Mouse (Mus musculus): ENCODE results near the gene Tktl2.

Gene Tktl2

DNA sequence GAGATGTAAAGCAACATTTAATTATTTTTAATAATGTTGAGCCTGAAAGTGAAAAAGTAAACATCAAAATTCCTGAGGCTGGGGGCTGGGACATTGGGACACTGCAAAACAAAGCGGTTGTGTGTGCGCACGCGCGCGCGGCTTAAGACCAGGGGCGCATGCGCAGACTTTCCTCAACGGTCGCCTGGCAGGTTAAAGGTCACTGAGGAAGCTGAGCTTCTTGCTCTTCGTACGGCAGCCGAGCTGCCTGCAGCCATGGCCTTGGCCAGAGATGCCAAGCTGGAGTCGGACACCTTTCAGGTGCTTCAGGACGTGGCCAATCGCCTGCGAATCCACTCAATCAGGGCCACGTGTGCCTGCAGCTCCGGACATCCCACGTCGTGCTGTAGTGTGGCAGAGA, at the start of gene Tktl2:
Tktl2 (plus strand) TSS at position 220 of the 400 bp plus-strand sequence.
- in situ Hi-C loops (cut with MseI, MboI): no loop called here

DNA sequence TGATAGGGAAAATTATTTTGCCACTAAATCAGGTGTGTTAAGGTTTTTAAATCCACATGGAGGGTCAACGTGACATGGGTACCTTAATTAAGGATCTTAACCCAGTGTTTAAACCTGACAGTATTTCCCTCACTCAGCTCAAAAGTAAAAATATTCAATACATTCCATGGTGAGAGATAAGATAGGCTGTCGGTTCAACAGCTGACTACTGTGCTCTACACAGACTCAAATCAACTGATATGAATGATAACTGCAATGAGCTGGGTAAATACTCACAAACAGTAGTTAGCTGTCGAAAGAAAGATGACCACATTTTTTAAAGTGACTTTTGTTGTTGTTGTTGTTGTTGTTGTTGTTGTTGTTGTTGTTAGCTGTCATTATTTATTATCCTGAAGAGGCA, 41.7 kb upstream of the Tktl2 start:
- in situ Hi-C loops (cut with MseI, MboI): no loop called here

DNA sequence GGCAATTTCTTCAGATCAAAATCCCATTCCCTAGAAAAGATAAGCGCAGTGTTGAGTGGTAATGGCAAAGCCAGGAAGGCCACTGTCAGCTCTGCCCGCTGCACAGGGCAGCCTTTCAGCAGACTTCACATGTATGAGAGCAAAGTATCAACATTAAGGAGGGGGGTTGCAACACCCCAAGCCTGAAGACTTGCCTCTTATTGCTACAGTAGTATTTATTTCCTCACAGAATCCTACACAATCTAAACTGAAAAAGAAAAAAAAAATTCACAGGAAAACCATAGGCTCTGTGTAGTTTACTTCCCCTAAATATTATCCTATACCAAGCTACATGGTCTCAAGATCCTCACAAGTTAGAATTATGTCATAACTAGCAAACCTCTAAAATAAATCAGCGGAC, 34.7 kb upstream of the Tktl2 start:
- in situ Hi-C loops (cut with MseI, MboI): no loop called here

DNA sequence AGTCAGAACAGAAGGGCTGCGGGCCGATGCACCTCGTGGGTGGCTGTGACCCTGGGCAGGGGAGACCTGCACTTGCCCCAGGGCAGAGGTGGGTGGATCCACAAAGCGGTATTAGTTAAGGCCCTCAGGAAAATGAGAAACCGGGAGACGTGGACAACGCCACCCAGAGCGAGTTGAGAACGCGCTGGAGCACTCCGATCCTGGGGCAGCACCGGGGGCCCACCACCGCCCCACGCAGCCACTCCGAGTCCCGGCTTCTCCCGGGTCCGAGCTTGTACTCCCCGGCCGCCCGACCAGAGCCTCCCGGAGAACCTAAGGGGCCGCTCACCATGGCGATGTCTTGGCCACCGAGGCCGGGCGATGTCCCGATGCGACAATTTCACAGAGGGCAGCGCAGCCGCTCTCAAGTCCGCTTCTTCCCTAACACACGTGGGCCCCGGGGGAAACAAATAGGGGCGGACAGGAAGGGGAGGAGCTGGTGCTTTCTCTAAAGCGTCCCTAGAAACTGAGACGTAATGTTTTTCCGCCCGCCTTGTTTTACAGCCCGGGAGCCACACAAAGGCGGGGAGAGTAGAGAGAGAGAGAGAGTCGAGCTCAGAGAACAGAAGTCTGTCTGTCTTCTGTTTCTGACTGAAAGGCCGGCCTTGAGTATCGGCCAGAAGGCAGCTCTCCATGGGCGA, 25.3 kb upstream of the Tktl2 start, which contains the start of gene Tma16:
Tma16 (minus strand) TSS at position 447 of the 680 bp plus-strand sequence.
- in situ Hi-C loops (cut with MseI, MboI): no loop called here

DNA sequence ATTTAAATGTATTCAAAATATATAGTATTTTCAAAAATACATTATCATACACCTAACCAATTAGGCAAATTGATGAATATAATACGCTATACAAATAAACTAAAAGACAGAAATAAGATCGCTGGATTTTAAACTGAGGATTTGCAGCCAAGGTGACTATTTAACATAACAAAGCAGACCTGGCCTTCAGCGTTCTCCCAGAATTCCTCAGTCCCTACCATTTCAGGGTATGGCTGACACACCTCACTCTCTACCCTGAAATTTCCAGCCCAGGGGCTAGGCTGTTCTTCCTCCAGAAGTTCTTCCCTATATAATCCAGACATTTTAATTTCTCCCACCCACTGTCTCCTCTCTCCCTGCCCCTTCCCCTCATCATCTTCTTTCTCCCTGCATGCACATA, 23.0 kb upstream of the Tktl2 start:
- in situ Hi-C loops (cut with MseI, MboI): no loop called here

DNA sequence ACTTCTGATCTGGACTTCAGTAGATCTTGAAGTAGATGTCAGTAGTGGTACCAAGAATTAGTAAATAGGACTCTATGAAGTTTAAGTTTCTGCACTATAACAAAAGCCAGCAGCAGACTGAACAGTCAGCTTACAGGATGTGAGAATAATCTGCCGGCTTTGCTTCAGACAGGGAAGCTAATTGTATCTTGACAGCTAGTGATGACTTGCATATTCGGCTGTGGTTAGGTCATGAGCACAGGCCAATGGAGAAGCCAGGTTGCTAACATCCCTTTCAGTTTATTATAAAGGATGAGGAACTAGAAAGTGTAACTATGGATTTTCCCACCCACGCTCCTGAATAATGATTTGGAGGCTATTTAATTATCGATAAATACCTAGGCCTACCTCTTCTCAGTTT, 20.9 kb upstream of the Tktl2 start:
- in situ Hi-C loops (cut with MseI, MboI): loop anchor here in 1 of 2 experiments (5.0 kb wide), 1 partner anchor 33 kb away; no protein-coding TSS in a partner anchor

DNA sequence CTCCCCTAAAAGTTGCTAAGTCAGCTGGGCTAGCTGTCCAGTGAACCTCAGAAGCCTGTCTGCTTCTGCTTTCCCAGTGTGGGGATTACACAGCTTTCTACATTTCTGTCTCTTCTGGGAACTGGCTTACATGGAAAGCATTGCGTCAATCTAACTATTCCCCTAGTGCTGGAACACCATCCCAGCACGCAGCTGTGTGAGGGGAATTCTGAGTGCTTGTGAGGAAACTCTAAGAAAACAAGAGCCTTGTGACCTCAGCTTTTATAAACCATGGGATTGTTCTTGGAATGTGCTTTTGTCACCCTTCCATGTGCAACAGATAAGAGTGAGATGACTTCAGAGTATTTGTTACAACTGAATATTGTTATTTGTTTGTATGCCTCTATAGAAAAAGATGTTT, 17.1 kb upstream of the Tktl2 start:
- in situ Hi-C loops (cut with MseI, MboI): loop anchor here in 1 of 2 experiments (5.0 kb wide), 1 partner anchor 37 kb away; no protein-coding TSS in a partner anchor

DNA sequence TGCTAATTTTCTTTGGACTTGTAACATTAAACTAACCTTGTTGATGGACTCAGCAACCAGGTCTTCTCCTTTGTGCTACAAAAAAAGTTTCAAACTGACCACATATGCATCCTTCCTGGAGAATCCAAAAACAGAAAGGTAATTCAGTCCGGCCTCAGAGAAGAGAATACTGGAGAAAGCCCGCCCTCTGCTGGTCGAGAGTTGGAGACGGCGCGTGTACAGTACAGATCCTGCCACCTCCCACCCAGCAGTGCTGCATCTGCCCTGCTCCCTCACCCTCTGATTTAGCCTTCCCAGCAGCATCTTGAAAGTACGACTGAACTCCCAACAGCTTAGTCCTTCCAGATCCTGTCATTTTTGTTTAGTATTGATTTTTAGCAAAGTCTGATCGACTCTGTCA, 15.8 kb upstream of the Tktl2 start:
- in situ Hi-C loops (cut with MseI, MboI): loop anchor here in 1 of 2 experiments (5.0 kb wide), 1 partner anchor 43 kb away; no protein-coding TSS in a partner anchor

DNA sequence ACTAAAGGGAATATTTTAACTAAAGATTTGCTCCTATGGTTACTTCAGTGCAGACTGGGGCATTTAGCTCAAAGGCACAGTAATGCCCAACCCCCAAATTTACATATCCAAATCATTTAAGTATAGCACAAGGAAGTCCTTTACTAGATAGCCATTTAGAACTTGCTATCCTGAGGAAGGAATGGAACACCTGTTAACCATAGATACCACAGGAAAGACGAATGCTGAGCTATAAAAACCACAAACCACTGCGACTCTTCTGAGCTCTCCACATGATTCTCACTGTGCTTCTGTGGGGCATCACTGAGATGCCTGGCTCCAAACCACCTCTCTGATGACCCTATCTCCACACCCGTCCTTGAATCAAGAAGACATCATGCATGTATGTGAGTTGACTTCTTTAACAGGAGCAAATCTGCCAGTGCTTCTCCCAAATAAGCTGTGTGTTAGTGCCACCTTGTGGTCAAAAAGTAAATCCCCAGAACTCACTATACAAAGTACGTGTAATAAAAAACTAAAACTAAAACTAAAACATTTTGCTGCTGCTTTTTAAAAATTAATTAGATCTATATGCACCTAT, 14.5 kb upstream of the Tktl2 start:
- in situ Hi-C loops (cut with MseI, MboI): loop anchor here in 1 of 2 experiments (5.0 kb wide), 1 partner anchor 45 kb away; no protein-coding TSS in a partner anchor

DNA sequence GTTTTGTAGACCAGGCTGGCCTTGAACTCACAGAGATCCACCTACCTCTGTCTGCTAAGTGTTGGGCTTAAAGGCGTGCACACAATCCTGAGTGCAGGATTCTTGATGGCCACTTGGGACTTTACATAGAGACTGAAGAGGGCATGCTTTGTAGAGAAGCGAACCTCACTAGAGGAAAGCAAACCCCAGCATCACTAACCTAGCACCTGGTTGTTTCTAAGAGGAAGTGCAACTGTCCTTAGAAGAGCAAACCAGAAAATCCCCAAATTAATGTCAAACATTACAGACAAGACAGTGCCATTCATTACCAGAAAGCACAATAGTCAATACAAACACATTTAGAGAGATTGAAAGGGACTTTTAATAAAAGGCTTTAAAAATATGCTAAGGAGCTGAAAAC, 8.2 kb upstream of the Tktl2 start:
- in situ Hi-C loops (cut with MseI, MboI): no loop called here

DNA sequence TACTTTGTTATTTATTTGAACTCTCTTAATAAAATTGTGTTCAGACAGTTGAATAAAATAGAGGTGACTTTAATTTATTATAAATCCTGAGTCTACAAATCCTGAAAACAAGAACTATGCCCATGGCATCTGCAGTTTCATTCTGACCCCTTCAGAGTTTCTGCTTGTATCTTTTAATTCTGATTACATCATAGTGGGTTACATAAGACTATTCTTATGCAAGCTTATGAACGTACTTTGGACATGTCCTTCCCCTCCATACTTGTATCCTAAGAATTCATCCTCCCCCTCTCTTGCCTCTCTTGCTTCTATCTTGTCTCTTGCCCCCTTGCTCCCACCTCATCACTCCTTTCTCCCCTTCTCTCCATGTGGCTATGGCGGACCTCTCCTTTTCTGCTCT, 7.6 kb downstream of the Tktl2 start:
- in situ Hi-C loops (cut with MseI, MboI): no loop called here

DNA sequence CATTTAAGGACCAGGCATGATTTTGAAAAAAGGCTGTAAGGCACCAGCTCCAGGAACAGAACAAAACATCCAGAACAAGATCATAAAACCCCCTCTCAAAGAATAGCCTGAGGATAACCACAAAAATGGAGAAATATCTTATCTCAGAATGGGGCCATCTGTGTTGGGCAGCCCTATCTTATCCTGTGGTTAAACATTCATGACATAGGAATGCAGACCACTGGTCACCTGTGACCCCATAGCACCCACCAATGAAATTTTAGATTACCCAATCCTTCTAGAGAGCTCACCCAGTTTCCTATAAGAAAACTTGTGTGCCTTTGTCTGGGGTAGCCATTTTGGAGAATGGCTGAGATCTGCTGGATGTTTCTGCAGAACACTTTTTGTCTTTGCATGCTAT, 9.0 kb downstream of the Tktl2 start:
- in situ Hi-C loops (cut with MseI, MboI): no loop called here

DNA sequence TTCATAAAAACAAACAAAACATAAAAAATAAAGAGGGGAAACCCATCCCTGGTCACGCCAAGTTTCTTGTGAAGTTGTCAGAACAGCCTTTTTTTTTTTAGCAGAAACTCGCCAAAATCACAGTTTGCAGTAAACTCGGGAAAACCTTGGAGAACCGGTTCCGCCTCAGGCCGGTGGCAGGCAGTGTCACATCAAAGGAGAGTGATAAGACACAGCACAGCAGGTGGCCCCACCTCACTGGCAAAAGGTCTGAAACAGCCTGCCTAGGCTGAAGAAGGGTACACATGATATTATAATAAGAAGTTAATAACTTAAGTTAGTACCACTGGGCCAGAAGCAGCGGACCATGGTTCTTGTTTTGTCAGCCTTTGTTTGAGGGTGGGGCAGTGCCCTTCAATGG, 38.5 kb downstream of the Tktl2 start:
- in situ Hi-C loops (cut with MseI, MboI): no loop called here
